16 mouse cellular contexts compared by ENCODE assay signal in genomic region chr12:21320317-21320716, GRCm38 (mm10). TPM values are rescaled to one million over a fixed set of nuclear protein-coding genes. Genes with fewer than 3 reads are reported as not detected.
DNase-seq lines count a peak whose midpoint lies in the region; ATAC-seq and TF ChIP-seq lines count a peak whose summit lies in the region.
"Had no signal": no experiment of that assay in that cellular context is flagged by ENCODE, and none has a peak within 500 bp of the region (broad histone marks: within the 10 kb centered on the region; RNA-seq: fewer than 3 reads in every experiment).

No protein-coding gene starts in this region.

- TF ChIP-seq CTCF in kidney, postnatal 0 days (IDR thresholded peaks at IDR 0.05; ENCODE audit: low read depth): no peak
- no peak for TF ChIP-seq CTCF in lung, adult 2 months (IDR thresholded peaks at IDR 0.05; ENCODE audit: insufficient read depth, low read length)

- TF ChIP-seq POLR2A in lung, adult 2 months (IDR thresholded peaks at IDR 0.05; ENCODE audit: borderline replicate concordance, extremely low read depth, low read depth, low read length): no peak

- H3K27ac ChIP-seq in kidney, postnatal 0 days: 0 out of 2 replicates have a peak overlapping the region, but pooled peaks have one; percentile 31
- H3K27ac ChIP-seq: heart, embryonic 10.5 days; liver, embryonic 12.5 days had no signal

- no peak overlapping the region for H3K4me2 ChIP-seq in kidney, postnatal 0 days (ENCODE audit: low read length)
- H3K4me2 ChIP-seq: liver, embryonic 12.5 days had no signal

- H3K4me3 ChIP-seq in kidney, postnatal 0 days (replicated peaks; ENCODE audit: low read depth, low read length): no peak overlapping the region
- no peak overlapping the region for H3K4me3 ChIP-seq in lung, adult 2 months (replicated peaks; ENCODE audit: extremely low read depth, low read depth, low read length)
- H3K4me3 ChIP-seq: heart, embryonic 10.5 days; liver, embryonic 12.5 days had no signal

- peaks cover 27% of the 10 kb centered on the region for H3K36me3 ChIP-seq in kidney, postnatal 0 days (ENCODE audit: insufficient read depth, low read length)

- no peaks in the 10 kb centered on the region for H3K27me3 ChIP-seq in kidney, postnatal 0 days (ENCODE audit: insufficient read depth, low read length)
- H3K27me3 ChIP-seq: CH12.LX; liver, embryonic 12.5 days had no signal

- WGBS in kidney, postnatal 0 days: 83% methylated on average over 4 of the region's 4 CpGs
- WGBS in lung, adult 2 months: 67% methylated on average over 4 of the region's 4 CpGs

- H3K9ac ChIP-seq in kidney, postnatal 0 days (ENCODE audit: low read depth, low read length): no peak overlapping the region
- H3K9ac ChIP-seq: liver, embryonic 12.5 days had no signal

- DNase-seq in cerebellum, adult 11 months: peak; percentile 29
- DNase-seq in kidney, postnatal 0 days (ENCODE audit: low spot score): no peak
- no peak for DNase-seq in kidney, postnatal 4 days
- DNase-seq in cerebellum, adult 8-10 months: peak; percentile 22
- peak; percentile 39 for DNase-seq in lung, adult 2 months
- no peak for DNase-seq in embryo, embryonic 9.5 days (ENCODE audit: extremely low spot score)
- no peak for DNase-seq in urinary bladder, postnatal 25 days (ENCODE audit: low spot score)
- DNase-seq: adrenal gland, postnatal 25 days; gastrocnemius, postnatal 14 days; heart, postnatal 14 days; midbrain, embryonic 14.5 days; thymus, postnatal 14 days had no signal

- no peaks in the 10 kb centered on the region for H3K9me3 ChIP-seq in kidney, postnatal 0 days (replicated peaks; ENCODE audit: low read length)
- H3K9me3 ChIP-seq: heart, embryonic 10.5 days; liver, embryonic 12.5 days had no signal

- H3K4me1 ChIP-seq in kidney, postnatal 0 days (replicated peaks; ENCODE audit: insufficient read depth, low read length): no peaks in the 10 kb centered on the region
- H3K4me1 ChIP-seq in lung, adult 2 months (ENCODE audit: control insufficient read depth, insufficient read depth, low read length): peaks cover 8% of the 10 kb centered on the region

- no peak for ATAC-seq in cerebellum, adult (ENCODE audit: insufficient number of reproducible peaks, low FRiP score, low TSS enrichment)
- no peak for ATAC-seq in kidney, postnatal 0 days (replicated peaks; ENCODE audit: low FRiP score, low read depth)
- ATAC-seq: liver, embryonic 12.5 days had no signal

RNA-seq across cellular contexts. Expression of gene Iah1, which starts 4.1 kb away (rescaled TPM):
- polyA plus RNA-seq in kidney, postnatal 0 days (2015; fragmentation: Nextera tagmentation; extraction: Ambion mirVana): 150 and 152 TPM in 2 replicates
- 71.3 and 77.4 TPM in 2 replicates for polyA plus RNA-seq in lung, adult 2 months (2012; rRNA removed)

RNA-seq across cellular contexts. Expression of gene Itgb1bp1, which starts 34.2 kb away (rescaled TPM):
- 50.9 and 52.6 TPM in 2 replicates for polyA plus RNA-seq in kidney, postnatal 0 days (2015; fragmentation: Nextera tagmentation; extraction: Ambion mirVana)
- polyA plus RNA-seq in lung, adult 2 months (2012; rRNA removed): 10.2 and 14.0 TPM in 2 replicates

RNA-seq across cellular contexts. Expression of gene Cpsf3, which starts 35.1 kb away (rescaled TPM):
- 81.0 and 83.5 TPM in 2 replicates for polyA plus RNA-seq in kidney, postnatal 0 days (2015; fragmentation: Nextera tagmentation; extraction: Ambion mirVana)
- 18.4 and 33.3 TPM in 2 replicates for polyA plus RNA-seq in lung, adult 2 months (2012; rRNA removed)

RNA-seq across cellular contexts. Expression of gene Adam17, which starts 53.1 kb away (rescaled TPM):
- polyA plus RNA-seq in kidney, postnatal 0 days (2015; fragmentation: Nextera tagmentation; extraction: Ambion mirVana): 34.6 and 35.0 TPM in 2 replicates
- 23.3 and 50.2 TPM in 2 replicates for polyA plus RNA-seq in lung, adult 2 months (2012; rRNA removed)

Comparison
In these comparisons a context has a peak if more than half of its experiments do, and no peak if none do; other contexts are left out.
1. DNase-seq: peak in cerebellum, adult 11 months (single experiment), cerebellum, adult 8-10 months (single experiment) and lung, adult 2 months (single experiment); none in kidney, postnatal 0 days (single experiment), kidney, postnatal 4 days (0 of 2), embryo, embryonic 9.5 days (single experiment) and urinary bladder, postnatal 25 days (single experiment).